Mouse (Mus musculus) hindlimb bud, embryonic 11.5 days (tissue): ENCODE measurements around the gene Slc6a9.

Experiments used
- DNase-seq: peaks from one replicate; pipeline ENCODE4 v3.0.0-alpha.2; 2012; ENCODE audit warnings: low read depth, low spot score; ENCODE audit errors: extremely low spot score

Gene Slc6a9

GRCm38 (mm10) chr4:117839366-117839765, 5.1 kb downstream of the Slc6a9 start:
- DNase-seq: no peak

DNA sequence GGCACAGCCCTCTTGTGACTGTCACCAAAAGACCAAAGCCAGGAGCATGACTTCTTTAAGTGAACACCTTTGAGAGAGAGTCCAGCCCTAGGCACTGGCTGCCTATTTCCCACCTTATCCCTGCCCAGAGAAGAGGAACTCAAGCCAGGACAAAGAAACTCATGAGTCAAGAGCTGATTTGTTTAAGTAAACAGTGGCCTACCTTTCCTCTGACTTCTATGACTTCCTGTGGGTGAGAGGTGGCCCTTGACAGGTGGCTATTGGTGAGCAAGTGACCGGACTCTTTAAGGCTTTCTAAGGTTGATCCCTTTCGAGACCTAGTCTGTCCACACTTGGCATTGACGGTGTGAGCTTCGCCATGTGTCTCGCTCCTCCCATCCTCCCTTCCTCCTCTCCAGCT, 6.5 kb downstream of the Slc6a9 start:
- no peak for DNase-seq

- no peak for DNase-seq
Measured at GRCm38 (mm10) chr4:117841566-117841965, 7.3 kb downstream of the Slc6a9 start.

GRCm38 (mm10) chr4:117843101-117843500, 8.8 kb downstream of the Slc6a9 start:
- no peak for DNase-seq

- no peak for DNase-seq
Measured at GRCm38 (mm10) chr4:117844467-117844866, 10.2 kb downstream of the Slc6a9 start.

DNA sequence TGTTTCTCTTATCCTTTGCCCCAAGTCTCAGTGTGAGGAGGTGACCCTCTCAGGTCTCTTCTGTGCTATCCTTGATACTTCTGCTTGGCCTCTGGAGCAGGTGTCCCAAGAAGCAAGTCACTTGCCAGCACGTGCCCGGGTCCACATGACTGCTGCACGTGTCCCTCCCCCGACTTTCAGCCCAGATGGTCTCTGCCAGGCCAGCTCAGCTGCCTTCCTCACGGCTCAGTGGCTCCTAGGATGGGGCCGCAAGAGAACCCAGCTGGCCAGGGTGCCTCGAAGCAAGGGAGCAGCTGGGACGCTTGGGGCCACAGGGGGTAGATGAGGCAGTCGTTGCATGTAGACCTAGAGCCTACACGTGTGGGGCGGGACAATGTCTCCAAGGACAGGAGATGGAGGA, 11.0 kb downstream of the Slc6a9 start:
- no peak for DNase-seq

GRCm38 (mm10) chr4:117846261-117846660, 12.0 kb downstream of the Slc6a9 start:
- no peak for DNase-seq

- DNase-seq: no peak
Measured at GRCm38 (mm10) chr4:117847011-117847410, 12.7 kb downstream of the Slc6a9 start.

- no peak for DNase-seq
Measured at GRCm38 (mm10) chr4:117849063-117849462, 14.8 kb downstream of the Slc6a9 start.

DNA sequence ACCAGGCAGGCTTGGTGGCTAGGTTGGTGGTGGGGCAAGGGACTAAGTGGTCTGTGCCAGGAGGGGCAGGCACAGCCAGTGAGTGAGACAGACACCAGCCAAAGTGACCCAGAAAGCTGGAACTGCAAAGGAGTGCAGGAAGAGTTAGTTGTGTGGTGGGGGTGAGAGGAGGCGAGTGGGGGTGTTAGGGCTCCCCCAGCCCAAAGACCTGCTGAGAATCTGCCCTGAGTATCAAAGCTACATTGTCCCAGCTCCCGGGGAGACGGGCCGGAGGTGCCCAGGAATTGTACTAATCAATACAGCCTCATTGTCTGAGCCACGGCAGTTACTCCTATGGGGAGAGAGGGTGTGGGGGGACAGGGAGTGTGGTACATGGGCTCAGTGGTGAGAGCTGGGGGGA, 15.2 kb downstream of the Slc6a9 start:
- DNase-seq: no peak

DNA sequence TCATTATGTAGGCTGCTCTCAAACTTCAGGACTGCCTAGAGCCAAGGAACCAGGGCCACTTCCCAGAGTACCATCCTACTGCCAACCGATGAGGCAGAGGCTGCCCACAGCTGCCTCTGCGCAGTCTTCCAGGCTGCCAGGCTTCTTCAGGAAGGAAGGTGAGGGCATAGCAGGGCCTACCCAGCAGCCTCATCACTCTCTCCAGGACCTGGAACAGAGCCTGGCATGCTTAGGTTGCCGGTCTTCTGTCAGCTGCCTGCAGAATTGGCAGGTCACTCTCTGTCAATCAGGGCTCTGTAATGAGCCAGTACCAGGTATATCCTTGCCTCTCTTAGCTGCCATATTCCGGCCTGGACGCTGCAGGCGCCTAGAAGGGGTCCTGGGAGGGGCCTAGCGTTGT, 15.9 kb downstream of the Slc6a9 start:
- no peak for DNase-seq

- DNase-seq: no peak
Measured at GRCm38 (mm10) chr4:117850871-117851270, 16.6 kb downstream of the Slc6a9 start.

- no peak for DNase-seq
Measured at GRCm38 (mm10) chr4:117852152-117852868, 18.0 kb downstream of the Slc6a9 start.

GRCm38 (mm10) chr4:117855146-117855545, 20.8 kb downstream of the Slc6a9 start:
- no peak for DNase-seq

- no peak for DNase-seq
Measured at GRCm38 (mm10) chr4:117858794-117859193, 24.5 kb downstream of the Slc6a9 start.

DNA sequence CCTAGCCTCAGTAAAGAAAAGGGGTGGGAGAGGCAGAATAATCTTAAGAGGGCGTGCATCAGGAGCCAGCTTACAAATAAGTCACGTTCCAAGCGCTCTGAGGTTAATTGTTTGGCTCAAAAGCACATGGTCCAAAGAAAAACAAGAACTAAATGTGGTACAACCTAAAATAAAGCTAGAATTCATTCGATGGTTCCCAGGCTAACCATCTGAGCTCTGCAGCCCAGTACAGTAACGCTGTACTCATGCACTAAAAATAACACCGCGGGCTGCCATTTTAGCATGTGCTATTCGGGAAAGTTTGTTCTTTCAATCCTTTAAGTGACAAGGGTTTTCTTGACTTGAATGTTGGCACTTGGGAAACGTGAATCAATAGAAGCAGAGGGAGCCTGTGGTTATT, 26.3 kb downstream of the Slc6a9 start:
- DNase-seq: no peak

DNA sequence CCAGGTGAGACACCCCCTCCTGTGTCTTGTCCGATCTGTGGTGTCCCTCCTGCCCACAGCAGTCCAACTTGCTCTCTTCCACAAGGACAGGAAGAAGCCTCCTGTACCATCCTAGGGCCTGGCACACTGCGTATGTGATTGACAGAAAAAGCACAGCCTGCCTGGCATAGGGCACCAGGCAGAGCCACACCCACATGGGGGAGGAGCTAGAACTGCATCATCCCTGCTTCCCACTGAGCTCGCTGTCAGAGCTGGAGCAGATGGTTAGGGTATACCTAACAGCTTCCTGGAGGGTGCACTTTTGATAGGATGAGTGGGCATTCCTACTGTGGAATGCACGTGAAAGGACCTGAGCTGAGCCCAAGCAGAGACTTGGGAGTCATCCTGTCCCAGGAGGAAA, 28.5 kb downstream of the Slc6a9 start:
- DNase-seq: no peak

GRCm38 (mm10) chr4:117866083-117866482, 31.8 kb downstream of the Slc6a9 start:
- DNase-seq: no peak

GRCm38 (mm10) chr4:117867000-117867399, 32.7 kb downstream of the Slc6a9 start:
- DNase-seq: no peak

- DNase-seq: no peak
Measured at GRCm38 (mm10) chr4:117867823-117868222, 33.5 kb downstream of the Slc6a9 start.

DNA sequence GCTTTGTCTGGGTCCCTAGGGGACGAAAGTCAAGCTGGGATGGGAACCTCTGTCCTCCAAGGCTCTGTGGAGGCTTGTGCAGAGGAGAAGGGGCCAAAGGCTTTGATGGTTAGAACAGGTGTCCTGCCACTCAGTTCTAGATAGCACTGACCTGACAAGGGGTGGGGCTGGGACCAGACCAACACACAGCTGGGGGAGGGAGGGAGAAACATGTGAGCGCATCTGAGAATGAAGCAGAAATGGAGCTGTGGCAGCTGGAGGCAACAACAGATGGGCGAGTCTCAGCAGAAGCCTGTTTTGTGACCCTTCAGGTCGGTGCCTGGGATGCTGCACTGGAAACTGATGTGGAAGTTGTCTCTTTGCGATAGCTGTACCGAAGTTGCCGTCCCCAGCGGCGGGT, 35.0 kb downstream of the Slc6a9 start:
- DNase-seq: no peak

DNA sequence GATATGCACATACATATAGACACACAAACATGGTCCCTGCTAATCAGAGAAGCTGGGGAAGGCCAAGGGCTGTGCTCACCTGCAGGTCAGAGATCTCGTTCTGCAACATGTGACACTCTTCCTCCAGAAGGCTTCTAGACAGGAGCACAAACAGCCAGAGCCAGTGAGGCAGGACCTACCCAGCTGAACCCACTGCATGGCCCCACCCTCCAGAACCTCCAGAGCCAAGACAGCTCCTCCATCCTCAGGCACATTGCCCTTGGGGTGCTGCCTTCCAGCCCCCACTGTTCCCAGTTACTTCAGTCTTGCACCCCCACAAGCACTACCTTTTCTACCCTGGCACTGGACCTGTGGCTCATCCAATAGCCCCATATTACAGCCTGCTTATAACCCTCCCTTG, 36.1 kb downstream of the Slc6a9 start:
- DNase-seq: no peak

GRCm38 (mm10) chr4:117871787-117872186, 37.5 kb downstream of the Slc6a9 start:
- no peak for DNase-seq
